Mouse (Mus musculus) midbrain, embryonic 16.5 days (tissue): ENCODE data around the gene Fstl4. TPM values are rescaled to one million over a fixed set of nuclear protein-coding genes. Genes with fewer than 3 reads are reported as not detected.

Source experiments
- ATAC-seq: fragments of 200-750 bp; cut with Nextera tagmentation; 2 replicates; pipeline ENCODE4 v1.8.0; 2017; ENCODE audit warnings: moderate TSS enrichment
- H3K27ac ChIP-seq: fragments of 300-500 bp; sonication (generic); 2 replicates; pipeline ENCODE4 v1.5.1; 2014; ENCODE audit warnings: mild to moderate bottlenecking, low read length, mixed read lengths
- H3K27me3 ChIP-seq: fragments of 300-500 bp; sonication (generic); 2 replicates; pipeline ENCODE4 v1.6.1; 2014; ENCODE audit warnings: low read depth, low read length, mixed read lengths; ENCODE audit not compliant: control insufficient read depth, insufficient read depth
- H3K36me3 ChIP-seq: fragments of 300-500 bp; sonication (generic); 2 replicates; pipeline ENCODE4 v1.6.1; 2014; ENCODE audit warnings: mild to moderate bottlenecking, low read length, moderate library complexity, mixed read lengths; ENCODE audit not compliant: control insufficient read depth, insufficient read depth
- H3K4me1 ChIP-seq: fragments of 300-500 bp; sonication (generic); 2 replicates; pipeline ENCODE4 v1.6.1; 2014; ENCODE audit warnings: mild to moderate bottlenecking, low read length, mixed read lengths; ENCODE audit not compliant: control insufficient read depth, insufficient read depth
- H3K4me2 ChIP-seq: fragments of 300-500 bp; sonication (generic); 2 replicates; pipeline ENCODE4 v1.6.1; 2014; ENCODE audit warnings: mild to moderate bottlenecking, low read length, mixed read lengths
- H3K4me3 ChIP-seq: fragments of 300-500 bp; sonication (generic); 2 replicates; pipeline ENCODE4 v1.5.1; 2014; ENCODE audit warnings: low read depth, mild to moderate bottlenecking, low read length, moderate library complexity, mixed read lengths
- H3K9ac ChIP-seq: fragments of 300-500 bp; sonication (generic); 2 replicates; pipeline ENCODE4 v1.6.1; 2014; ENCODE audit warnings: low read depth, low read length, mixed read lengths
- H3K9me3 ChIP-seq: fragments of 300-500 bp; sonication (generic); replicated peaks from 2 replicates; pipeline ENCODE4 v1.6.1; 2014; ENCODE audit warnings: mild to moderate bottlenecking, low read length, mixed read lengths; ENCODE audit not compliant: control insufficient read depth, poor library complexity, severe bottlenecking
- WGBS: fragments of 180-500 bp; shearing (Covaris S2); extraction: QIAGEN DNeasy Blood & Tissue Kit; methylation state at CpG from one replicate; pipeline ENCODE4 v1.1.7; 2014; 5-methylcytosine and 5-hydroxymethylcytosine counted together
- polyA plus RNA-seq: library from polyadenylated mRNA; unstranded; fragments of >200 nt; fragmentation: Nextera tagmentation; extraction: Ambion mirVana; gene quantifications from 2 replicates; pipeline ENCODE4 v1.2.1, GENCODE M21; 2015

The Fstl4 gene
- polyA plus RNA-seq, 1 experiment from 2014 or later, result 10.3 TPM

DNA sequence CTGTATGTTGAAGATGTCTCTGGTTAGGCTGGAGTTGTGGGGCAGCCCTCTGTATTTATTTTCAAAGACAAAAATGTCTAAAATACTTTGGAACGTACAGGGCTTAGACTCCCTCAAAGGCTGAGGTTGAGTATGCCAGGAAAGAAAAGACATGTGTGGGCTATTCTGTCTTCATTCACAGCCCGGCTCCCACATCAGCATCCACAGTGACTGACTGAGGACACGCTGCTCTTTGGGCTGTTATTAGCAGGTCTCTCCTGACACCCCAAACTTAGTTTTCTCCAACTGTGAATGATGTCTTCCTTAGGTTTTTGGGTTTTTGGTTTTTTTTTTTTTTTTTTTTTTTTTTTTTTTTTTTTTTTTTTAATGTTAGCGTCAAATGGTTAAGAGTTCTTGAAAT lies 51.6 kb downstream of the Fstl4 start:
- ATAC-seq, result no peak

GRCm38 (mm10) chr11:52820336-52820905 lies 56.0 kb downstream of the Fstl4 start:
- Histone ChIP-seq H3K9ac (no peak overlapping the region), H3K4me2 (no peak overlapping the region), H3K27me3 (no peaks in the 10 kb centered on the region), H3K4me1 (no peaks in the 10 kb centered on the region), H3K4me3 (no peak overlapping the region), H3K9me3 (no peaks in the 10 kb centered on the region), H3K36me3 (no peaks in the 10 kb centered on the region), H3K27ac (no peak overlapping the region)
- 0% methylated on average over 2 of the region's 2 CpGs for WGBS
- ATAC-seq, result no peak

More for the DNA sequence above, 51.6 kb downstream of the Fstl4 start:
- no peaks in the 10 kb centered on the region for H3K36me3 ChIP-seq
- H3K4me1 ChIP-seq, result no peaks in the 10 kb centered on the region
- H3K4me3 ChIP-seq, result no peak overlapping the region
- no peaks in the 10 kb centered on the region for H3K27me3 ChIP-seq
- no peak overlapping the region for H3K9ac ChIP-seq
- 90% methylated on average over 4 of the region's 4 CpGs for WGBS
- no peak overlapping the region for H3K4me2 ChIP-seq
- H3K27ac ChIP-seq, result no peak overlapping the region
- no peaks in the 10 kb centered on the region for H3K9me3 ChIP-seq

DNA sequence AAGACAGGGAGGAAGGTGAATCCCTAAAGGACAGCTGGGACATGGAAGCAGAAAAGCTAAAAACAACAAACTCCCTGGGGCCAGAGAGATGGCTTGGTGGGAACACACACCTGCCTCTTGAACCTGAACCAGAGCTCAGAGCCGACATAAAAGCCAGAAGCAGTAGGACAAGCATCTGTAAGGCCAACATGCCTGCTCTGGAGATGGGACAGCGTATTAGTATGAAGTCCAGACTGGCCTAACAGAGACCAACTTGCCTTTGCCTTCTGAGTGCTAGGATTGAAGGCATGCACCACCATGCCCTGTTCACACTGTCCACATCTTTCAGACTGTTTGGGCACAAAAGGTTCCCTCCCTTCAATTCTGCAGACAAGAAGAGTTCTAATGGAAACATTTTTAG lies 62.2 kb downstream of the Fstl4 start:
- Histone ChIP-seq H3K9me3 (no peaks in the 10 kb centered on the region), H3K36me3 (no peaks in the 10 kb centered on the region), H3K27ac (no peak overlapping the region), H3K27me3 (no peaks in the 10 kb centered on the region), H3K9ac (no peak overlapping the region), H3K4me2 (no peak overlapping the region), H3K4me1 (no peaks in the 10 kb centered on the region), H3K4me3 (no peak overlapping the region)
- 80% methylated on average over 2 of the region's 2 CpGs for WGBS
- ATAC-seq, result no peak

- Histone ChIP-seq H3K4me1 (0 out of 2 replicates have a peak, but pooled peaks cover 2% of the 10 kb centered on the region), H3K27me3 (no peaks in the 10 kb centered on the region), H3K36me3 (no peaks in the 10 kb centered on the region), H3K9ac (no peak overlapping the region), H3K9me3 (no peaks in the 10 kb centered on the region), H3K4me3 (no peak overlapping the region), H3K27ac (no peak overlapping the region), H3K4me2 (no peak overlapping the region)
- no peak for ATAC-seq
- WGBS, result 68% methylated on average over 12 of the region's 12 CpGs
Measured at GRCm38 (mm10) chr11:52831631-52832310, 67.3 kb downstream of the Fstl4 start.

GRCm38 (mm10) chr11:52832311-52832675 lies 67.9 kb downstream of the Fstl4 start:
- Histone ChIP-seq H3K9ac (no peak overlapping the region), H3K4me3 (no peak overlapping the region), H3K27me3 (no peaks in the 10 kb centered on the region), H3K36me3 (no peaks in the 10 kb centered on the region), H3K9me3 (no peaks in the 10 kb centered on the region), H3K27ac (no peak overlapping the region), H3K4me2 (no peak overlapping the region), H3K4me1 (0 out of 2 replicates have a peak, but pooled peaks cover 2% of the 10 kb centered on the region)
- ATAC-seq, result no peak
- WGBS, result 89% methylated on average over 1 of the region's 1 CpGs

GRCm38 (mm10) chr11:52848691-52849090 lies 84.3 kb downstream of the Fstl4 start:
- ATAC-seq, result no peak

GRCm38 (mm10) chr11:52850071-52850470 lies 85.6 kb downstream of the Fstl4 start:
- 88% methylated on average over 3 of the region's 3 CpGs for WGBS
- Histone ChIP-seq H3K9me3 (no peaks in the 10 kb centered on the region), H3K36me3 (no peaks in the 10 kb centered on the region), H3K4me3 (no peak overlapping the region), H3K27ac (no peak overlapping the region), H3K4me2 (no peak overlapping the region), H3K4me1 (no peaks in the 10 kb centered on the region), H3K9ac (no peak overlapping the region), H3K27me3 (no peaks in the 10 kb centered on the region)
- no peak for ATAC-seq

More at GRCm38 (mm10) chr11:52848691-52849090, 84.3 kb downstream of the Fstl4 start:
- Histone ChIP-seq H3K9me3 (no peaks in the 10 kb centered on the region), H3K4me3 (no peak overlapping the region), H3K4me2 (no peak overlapping the region), H3K36me3 (no peaks in the 10 kb centered on the region), H3K4me1 (no peaks in the 10 kb centered on the region), H3K27ac (no peak overlapping the region), H3K9ac (no peak overlapping the region), H3K27me3 (no peaks in the 10 kb centered on the region)
- 85% methylated on average over 2 of the region's 2 CpGs for WGBS

DNA sequence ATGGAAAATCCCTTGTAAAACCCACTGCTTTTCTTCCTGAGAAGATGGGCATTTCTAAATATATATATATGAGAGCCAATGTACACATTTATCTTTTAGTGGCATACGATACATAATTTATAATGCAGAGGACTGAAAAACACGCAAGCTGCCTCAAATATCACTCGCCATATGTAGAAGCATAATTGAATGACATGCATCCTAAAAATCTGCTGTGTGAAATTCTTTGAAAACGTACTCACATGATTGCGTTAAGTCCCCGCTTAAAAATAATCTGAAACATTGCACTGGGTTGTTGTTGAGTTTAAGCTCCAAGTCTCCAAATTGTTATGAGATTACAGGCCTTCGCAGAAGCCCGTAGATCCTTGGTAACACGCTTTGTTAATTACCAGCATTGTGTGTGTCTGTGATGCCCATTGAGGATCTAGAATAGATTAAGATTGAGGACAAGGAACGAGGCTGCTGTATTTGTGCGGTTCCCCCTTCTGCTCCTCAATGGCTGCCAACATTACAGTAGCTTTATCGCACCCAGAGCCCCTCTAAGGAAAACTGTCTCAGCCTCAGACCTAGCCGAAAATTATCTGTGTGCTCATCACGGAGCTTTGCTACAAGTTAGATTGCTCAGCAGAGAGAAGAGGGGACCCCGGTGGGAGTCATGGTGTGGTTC lies 108.5 kb downstream of the Fstl4 start:
- Histone ChIP-seq H3K4me3 (no peak overlapping the region), H3K27me3 (no peaks in the 10 kb centered on the region), H3K27ac (no peak overlapping the region), H3K9ac (no peak overlapping the region), H3K36me3 (no peaks in the 10 kb centered on the region), H3K4me2 (no peak overlapping the region), H3K9me3 (peaks cover 4% of the 10 kb centered on the region; the same call in 1 of the 2 replicates), H3K4me1 (no peaks in the 10 kb centered on the region)
- no peak for ATAC-seq
- WGBS, result 86% methylated on average over 15 of the region's 15 CpGs
